Mouse (Mus musculus): ENCODE results near the gene Mknk2. TPM values are rescaled to one million over a fixed set of nuclear protein-coding genes. Genes with fewer than 3 reads are reported as not detected.

The Mknk2 gene
- polyA plus RNA-seq, 1 experiment, result 54.6 TPM

DNA sequence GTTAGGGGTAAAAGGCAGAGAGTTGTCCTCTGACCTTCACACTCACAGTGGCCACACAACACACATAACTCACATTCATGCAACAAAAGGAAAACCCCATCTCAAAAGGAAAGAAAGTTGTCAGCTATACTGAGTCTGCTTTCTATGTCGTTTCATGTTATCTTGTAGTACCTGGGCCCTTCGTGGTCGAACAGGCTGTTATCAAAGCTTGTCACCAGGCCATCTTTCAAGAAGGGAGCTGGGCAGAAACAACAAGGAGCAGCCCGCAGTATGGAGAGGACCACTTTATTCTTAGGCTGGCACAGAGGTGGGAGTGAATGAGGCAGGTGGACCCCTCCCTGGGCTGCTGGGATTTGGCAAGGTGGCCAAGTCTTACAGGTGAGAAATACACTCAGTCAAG, 7.1 kb upstream of the Mknk2 start:
- Histone ChIP-seq H3K4me3 (ENCODE audit: low read depth, low read length) (no peak overlapping the region), H3K27ac (ENCODE audit: insufficient read depth, low read length) (no peak overlapping the region), H3K36me3 (ENCODE audit: control insufficient read depth, insufficient read depth, low read length, poor library complexity, severe bottlenecking) (no peaks in the 10 kb centered on the region), H3K9me3 (replicated peaks; ENCODE audit: control insufficient read depth, insufficient read depth, low read length, poor library complexity, severe bottlenecking) (no peaks in the 10 kb centered on the region), H3K4me1 (ENCODE audit: control insufficient read depth, insufficient read depth, low read length) (no peaks in the 10 kb centered on the region), H3K9ac (ENCODE audit: low read depth, poor library complexity, severe bottlenecking) (no peak overlapping the region), H3K27me3 (ENCODE audit: control insufficient read depth, insufficient read depth, low read length, poor library complexity, severe bottlenecking) (no peaks in the 10 kb centered on the region)
- TF ChIP-seq EP300 (IDR thresholded peaks at IDR 0.05; ENCODE audit: insufficient read depth, low read depth, low read length) (no peak), CTCF (IDR thresholded peaks at IDR 0.05; ENCODE audit: low read depth, low read length) (no peak), POLR2A (IDR thresholded peaks at IDR 0.05; ENCODE audit: insufficient read depth, low read length) (no peak)

GRCm38 (mm10) chr10:80684214-80684613, 6.3 kb upstream of the Mknk2 start:
- no peaks in the 10 kb centered on the region for H3K36me3 ChIP-seq (ENCODE audit: control insufficient read depth, insufficient read depth, low read length, poor library complexity, severe bottlenecking)

DNA sequence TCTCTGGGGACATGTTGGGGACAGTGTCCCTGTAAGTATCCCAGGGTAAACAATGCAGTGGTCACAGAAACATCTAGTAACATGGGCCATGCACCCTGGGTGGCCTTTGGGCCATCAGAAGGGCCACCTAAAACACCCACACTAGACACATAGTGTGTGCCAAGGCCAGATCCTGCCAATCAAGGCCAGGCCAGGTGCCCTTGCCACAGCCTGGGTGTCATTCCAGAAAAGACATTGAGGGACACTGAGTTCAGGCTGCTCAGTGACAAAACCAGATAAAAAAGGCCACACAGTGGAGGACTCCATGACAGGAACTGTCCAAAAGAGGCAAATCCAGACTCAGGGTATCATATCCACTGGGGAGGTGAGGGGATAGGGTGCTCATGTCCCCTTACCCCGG, 5.7 kb upstream of the Mknk2 start:
- Histone ChIP-seq H3K4me1 (ENCODE audit: control insufficient read depth, insufficient read depth, low read length) (peaks cover 5% of the 10 kb centered on the region), H3K9me3 (replicated peaks; ENCODE audit: control insufficient read depth, insufficient read depth, low read length, poor library complexity, severe bottlenecking) (no peaks in the 10 kb centered on the region), H3K9ac (ENCODE audit: low read depth, poor library complexity, severe bottlenecking) (no peak overlapping the region), H3K4me3 (ENCODE audit: low read depth, low read length) (no peak overlapping the region), H3K36me3 (ENCODE audit: control insufficient read depth, insufficient read depth, low read length, poor library complexity, severe bottlenecking) (no peaks in the 10 kb centered on the region), H3K27me3 (ENCODE audit: control insufficient read depth, insufficient read depth, low read length, poor library complexity, severe bottlenecking) (no peaks in the 10 kb centered on the region), H3K27ac (ENCODE audit: insufficient read depth, low read length) (no peak overlapping the region)
- TF ChIP-seq POLR2A (IDR thresholded peaks at IDR 0.05; ENCODE audit: insufficient read depth, low read length), result no peak
- no peak for TF ChIP-seq CTCF (IDR thresholded peaks at IDR 0.05; ENCODE audit: low read depth, low read length)
- TF ChIP-seq EP300 (IDR thresholded peaks at IDR 0.05; ENCODE audit: insufficient read depth, low read depth, low read length), result no peak

More at GRCm38 (mm10) chr10:80684214-80684613, 6.3 kb upstream of the Mknk2 start:
- no peak overlapping the region for H3K27ac ChIP-seq (ENCODE audit: insufficient read depth, low read length)
- H3K27me3 ChIP-seq (ENCODE audit: control insufficient read depth, insufficient read depth, low read length, poor library complexity, severe bottlenecking), result no peaks in the 10 kb centered on the region
- H3K4me3 ChIP-seq (ENCODE audit: low read depth, low read length), result no peak overlapping the region
- H3K4me1 ChIP-seq (ENCODE audit: control insufficient read depth, insufficient read depth, low read length), result peaks cover 5% of the 10 kb centered on the region
- TF ChIP-seq CTCF (IDR thresholded peaks at IDR 0.05; ENCODE audit: low read depth, low read length) (peak; percentile 82), EP300 (IDR thresholded peaks at IDR 0.05; ENCODE audit: insufficient read depth, low read depth, low read length) (no peak)
- H3K9ac ChIP-seq (ENCODE audit: low read depth, poor library complexity, severe bottlenecking), result no peak overlapping the region
- H3K9me3 ChIP-seq (replicated peaks; ENCODE audit: control insufficient read depth, insufficient read depth, low read length, poor library complexity, severe bottlenecking), result no peaks in the 10 kb centered on the region

DNA sequence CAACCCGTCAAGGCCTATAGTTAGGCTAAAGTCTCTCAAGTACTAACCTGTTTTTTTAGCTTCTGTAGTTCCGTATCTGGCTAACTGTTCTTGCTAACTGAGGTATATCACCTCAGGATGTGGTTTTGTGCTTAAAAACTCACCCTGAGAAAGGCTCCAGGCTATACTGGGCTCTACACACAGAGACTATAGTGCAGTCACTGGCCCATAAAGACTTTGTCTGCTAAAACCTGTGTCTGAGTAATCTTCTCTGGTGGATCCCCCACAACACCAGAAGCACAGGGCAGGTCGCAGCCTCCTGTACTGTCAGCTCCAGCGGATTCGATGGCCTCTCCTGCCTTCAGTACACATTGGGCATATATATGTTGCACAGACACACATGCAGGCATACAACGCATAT, 4.1 kb upstream of the Mknk2 start:
- TF ChIP-seq POLR2A (IDR thresholded peaks at IDR 0.05; ENCODE audit: insufficient read depth, low read length) (no peak), CTCF (IDR thresholded peaks at IDR 0.05; ENCODE audit: low read depth, low read length) (no peak), EP300 (IDR thresholded peaks at IDR 0.05; ENCODE audit: insufficient read depth, low read depth, low read length) (no peak)
- Histone ChIP-seq H3K27ac (ENCODE audit: insufficient read depth, low read length) (no peak overlapping the region), H3K27me3 (ENCODE audit: control insufficient read depth, insufficient read depth, low read length, poor library complexity, severe bottlenecking) (no peaks in the 10 kb centered on the region), H3K9ac (ENCODE audit: low read depth, poor library complexity, severe bottlenecking) (no peak overlapping the region), H3K9me3 (replicated peaks; ENCODE audit: control insufficient read depth, insufficient read depth, low read length, poor library complexity, severe bottlenecking) (no peaks in the 10 kb centered on the region), H3K4me3 (ENCODE audit: low read depth, low read length) (no peak overlapping the region), H3K36me3 (ENCODE audit: control insufficient read depth, insufficient read depth, low read length, poor library complexity, severe bottlenecking) (no peaks in the 10 kb centered on the region), H3K4me1 (ENCODE audit: control insufficient read depth, insufficient read depth, low read length) (peaks cover 5% of the 10 kb centered on the region)

GRCm38 (mm10) chr10:80680260-80680696, 2.4 kb upstream of the Mknk2 start:
- Histone ChIP-seq H3K27ac (ENCODE audit: insufficient read depth, low read length) (no peak overlapping the region), H3K4me1 (ENCODE audit: control insufficient read depth, insufficient read depth, low read length) (peaks cover 5% of the 10 kb centered on the region), H3K9me3 (replicated peaks; ENCODE audit: control insufficient read depth, insufficient read depth, low read length, poor library complexity, severe bottlenecking) (no peaks in the 10 kb centered on the region), H3K9ac (ENCODE audit: low read depth, poor library complexity, severe bottlenecking) (no peak overlapping the region), H3K36me3 (ENCODE audit: control insufficient read depth, insufficient read depth, low read length, poor library complexity, severe bottlenecking) (no peaks in the 10 kb centered on the region), H3K4me3 (ENCODE audit: low read depth, low read length) (no peak overlapping the region), H3K27me3 (ENCODE audit: control insufficient read depth, insufficient read depth, low read length, poor library complexity, severe bottlenecking) (no peaks in the 10 kb centered on the region)
- TF ChIP-seq POLR2A (IDR thresholded peaks at IDR 0.05; ENCODE audit: insufficient read depth, low read length) (no peak), EP300 (IDR thresholded peaks at IDR 0.05; ENCODE audit: insufficient read depth, low read depth, low read length) (no peak), CTCF (IDR thresholded peaks at IDR 0.05; ENCODE audit: low read depth, low read length) (no peak)

GRCm38 (mm10) chr10:80679556-80680259, 1.8 kb upstream of the Mknk2 start:
- H3K9me3 ChIP-seq (replicated peaks; ENCODE audit: control insufficient read depth, insufficient read depth, low read length, poor library complexity, severe bottlenecking), result no peaks in the 10 kb centered on the region
- no peak overlapping the region for H3K9ac ChIP-seq (ENCODE audit: low read depth, poor library complexity, severe bottlenecking)
- no peaks in the 10 kb centered on the region for H3K27me3 ChIP-seq (ENCODE audit: control insufficient read depth, insufficient read depth, low read length, poor library complexity, severe bottlenecking)
- no peak overlapping the region for H3K4me3 ChIP-seq (ENCODE audit: low read depth, low read length)
- no peak overlapping the region for H3K27ac ChIP-seq (ENCODE audit: insufficient read depth, low read length)
- H3K4me1 ChIP-seq (ENCODE audit: control insufficient read depth, insufficient read depth, low read length), result peaks cover 5% of the 10 kb centered on the region
- no peaks in the 10 kb centered on the region for H3K36me3 ChIP-seq (ENCODE audit: control insufficient read depth, insufficient read depth, low read length, poor library complexity, severe bottlenecking)
- TF ChIP-seq POLR2A (IDR thresholded peaks at IDR 0.05; ENCODE audit: insufficient read depth, low read length) (no peak), EP300 (IDR thresholded peaks at IDR 0.05; ENCODE audit: insufficient read depth, low read depth, low read length) (no peak), CTCF (IDR thresholded peaks at IDR 0.05; ENCODE audit: low read depth, low read length) (no peak)

All from ES-Bruce4 (cell line).